Mouse (Mus musculus) stomach, embryonic 16.5 days (tissue): Measurements from ENCODE around the gene Hypk. TPM values are rescaled to one million over a fixed set of nuclear protein-coding genes. Genes with fewer than 3 reads are reported as not detected.
"Not testable (repeated sequence)": the region's sequence is repeated elsewhere in the genome, so short reads cannot be mapped to it uniquely, and the experiment has no call there.

ENCODE experiments used
- ATAC-seq: fragments of 200-750 bp; cut with Nextera tagmentation; 2 replicates; pipeline ENCODE4 v1.8.0; 2017; ENCODE audit warnings: moderate number of reproducible peaks, moderate TSS enrichment; ENCODE audit not compliant: insufficient read depth, low FRiP score
- H3K27ac ChIP-seq: fragments of 300-500 bp; sonication (generic); 2 replicates; pipeline ENCODE4 v1.5.1; 2014; ENCODE audit warnings: low read length
- H3K27me3 ChIP-seq: fragments of 300-500 bp; sonication (generic); 2 replicates; pipeline ENCODE4 v1.6.1; 2014; ENCODE audit warnings: low read length, control low read depth, mixed read lengths; ENCODE audit not compliant: control insufficient read depth, insufficient read depth
- H3K36me3 ChIP-seq: fragments of 300-500 bp; sonication (generic); 2 replicates; pipeline ENCODE4 v1.6.1; 2014; ENCODE audit warnings: low read length; ENCODE audit not compliant: control insufficient read depth, insufficient read depth
- H3K4me1 ChIP-seq: fragments of 300-500 bp; sonication (generic); 2 replicates; pipeline ENCODE4 v1.6.1; 2014; ENCODE audit warnings: low read length, control low read depth, mixed read lengths; ENCODE audit not compliant: control insufficient read depth, insufficient read depth
- H3K4me2 ChIP-seq: fragments of 300-500 bp; sonication (generic); 2 replicates; pipeline ENCODE4 v1.6.1; 2014; ENCODE audit warnings: low read depth, low read length, mixed read lengths
- H3K4me3 ChIP-seq: fragments of 300-500 bp; sonication (generic); replicated peaks from 2 replicates; pipeline ENCODE4 v1.5.1; 2014; ENCODE audit warnings: mild to moderate bottlenecking, low read length
- H3K9ac ChIP-seq: fragments of 300-500 bp; sonication (generic); 2 replicates; pipeline ENCODE4 v1.6.1; 2014; ENCODE audit warnings: low read length
- H3K9me3 ChIP-seq: fragments of 300-500 bp; sonication (generic); replicated peaks from 2 replicates; pipeline ENCODE4 v1.6.1; 2016; ENCODE audit warnings: low read length, control low read depth; ENCODE audit not compliant: control insufficient read depth
- WGBS: fragments of 180-500 bp; shearing (Covaris S2); extraction: QIAGEN DNeasy Blood & Tissue Kit; methylation state at CpG from one replicate; pipeline ENCODE4 v1.1.7; 2014; 5-methylcytosine and 5-hydroxymethylcytosine counted together
- polyA plus RNA-seq: library from polyadenylated mRNA; unstranded; fragments of >200 nt; fragmentation: Nextera tagmentation; extraction: Ambion mirVana; gene quantifications from 2 replicates; pipeline ENCODE4 v1.2.1, GENCODE M21; 2015

Hypk gene
- polyA plus RNA-seq, 1 experiment from 2014 or later, result 107 TPM

- H3K27me3 ChIP-seq, result no peaks in the 10 kb centered on the region
- H3K4me1 ChIP-seq, result no peaks in the 10 kb centered on the region
- no peak overlapping the region for H3K4me3 ChIP-seq
- ATAC-seq, result no peak
- H3K9me3 ChIP-seq, result no peaks in the 10 kb centered on the region
- H3K27ac ChIP-seq, result no peak overlapping the region
- H3K9ac ChIP-seq, result no peak overlapping the region
- no peak overlapping the region for H3K4me2 ChIP-seq
- 83% methylated on average over 3 of the region's 3 CpGs for WGBS
- no peaks in the 10 kb centered on the region for H3K36me3 ChIP-seq
Observed at GRCm38 (mm10) chr2:121477491-121478266, 24.6 kb downstream of the Hypk start.

DNA sequence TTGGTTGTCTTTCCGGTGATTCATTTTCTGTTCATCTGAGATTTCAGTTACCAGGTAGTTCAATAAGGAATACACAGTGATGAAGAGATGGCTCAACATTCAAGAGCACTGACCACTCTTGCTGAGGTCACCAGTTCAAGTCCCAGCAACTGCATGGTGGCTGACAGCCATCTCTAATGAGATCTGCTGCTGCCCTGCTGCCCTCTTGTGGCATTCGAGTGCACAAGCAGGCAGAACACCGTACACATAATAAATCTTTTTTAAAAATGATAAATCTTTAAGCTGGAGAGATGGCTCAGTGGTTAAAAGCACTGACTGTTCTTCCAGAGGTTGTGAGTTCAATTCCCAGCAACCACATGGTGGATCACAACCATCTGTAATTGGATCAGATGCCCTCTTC lies 27.4 kb downstream of the Hypk start:
- Histone ChIP-seq H3K36me3 (no peaks in the 10 kb centered on the region), H3K4me3 (no peak overlapping the region), H3K4me1 (no peaks in the 10 kb centered on the region), H3K9me3 (no peaks in the 10 kb centered on the region), H3K27ac (no peak overlapping the region), H3K27me3 (no peaks in the 10 kb centered on the region), H3K4me2 (no peak overlapping the region), H3K9ac (no peak overlapping the region)
- 57% methylated on average over 3 of the region's 3 CpGs for WGBS
- ATAC-seq, result no peak

- not testable (repeated sequence) for H3K9me3 ChIP-seq, H3K36me3 ChIP-seq, H3K4me3 ChIP-seq, H3K4me2 ChIP-seq, H3K4me1 ChIP-seq, H3K27ac ChIP-seq, H3K27me3 ChIP-seq, ATAC-seq, H3K9ac ChIP-seq
- 83% methylated on average over 13 of the region's 13 CpGs for WGBS
Observed at GRCm38 (mm10) chr2:121480916-121481315, 27.8 kb downstream of the Hypk start.

DNA sequence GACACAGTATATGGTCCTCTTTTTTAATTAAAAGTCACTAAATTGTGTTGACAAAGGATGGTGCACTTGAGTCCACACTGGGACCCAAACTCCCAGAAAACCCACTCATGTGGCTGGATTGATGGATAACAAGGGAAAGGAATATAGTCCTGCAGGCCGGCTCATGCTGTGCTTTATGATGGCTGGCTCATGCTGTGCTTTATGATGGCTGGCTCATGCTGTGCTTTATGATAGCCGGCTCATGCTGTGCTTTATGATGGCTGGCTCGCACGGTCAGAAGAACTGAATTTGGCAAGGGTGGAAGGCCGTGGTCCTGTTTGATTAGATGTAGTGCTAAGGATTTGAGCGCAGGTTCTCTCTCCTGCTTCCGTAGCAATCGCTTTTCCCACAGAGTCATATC lies 30.5 kb downstream of the Hypk start:
- Histone ChIP-seq H3K27me3 (no peaks in the 10 kb centered on the region), H3K27ac (no peak overlapping the region), H3K9ac (no peak overlapping the region), H3K9me3 (no peaks in the 10 kb centered on the region), H3K36me3 (no peaks in the 10 kb centered on the region), H3K4me1 (no peaks in the 10 kb centered on the region), H3K4me2 (no peak overlapping the region), H3K4me3 (no peak overlapping the region)
- no peak for ATAC-seq
- 80% methylated on average over 8 of the region's 8 CpGs for WGBS

DNA sequence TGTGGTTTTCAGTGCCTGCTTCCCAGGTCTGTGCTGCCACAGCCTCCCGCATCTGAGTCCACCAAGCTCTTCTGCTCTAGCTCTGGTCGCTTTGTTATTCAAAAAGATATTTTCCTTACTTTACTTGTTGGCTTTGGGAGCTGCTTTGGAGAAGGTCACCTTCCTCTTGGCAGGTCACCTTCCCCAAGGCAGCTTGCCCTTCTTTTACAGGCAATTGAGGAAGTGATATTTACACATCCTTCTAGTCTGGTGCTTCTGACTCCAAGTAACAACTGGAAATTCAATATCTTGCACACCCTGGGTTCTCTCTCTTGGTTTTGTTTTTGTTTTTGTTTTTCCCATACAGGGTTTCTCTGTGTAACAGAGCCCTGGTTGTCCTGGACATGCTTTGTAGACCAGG lies 31.3 kb downstream of the Hypk start:
- not testable (repeated sequence) for H3K4me3 ChIP-seq, H3K27ac ChIP-seq, H3K36me3 ChIP-seq, ATAC-seq, H3K9me3 ChIP-seq, H3K27me3 ChIP-seq, H3K9ac ChIP-seq, H3K4me2 ChIP-seq, H3K4me1 ChIP-seq
- WGBS, result 78% methylated on average over 1 of the region's 2 CpGs

DNA sequence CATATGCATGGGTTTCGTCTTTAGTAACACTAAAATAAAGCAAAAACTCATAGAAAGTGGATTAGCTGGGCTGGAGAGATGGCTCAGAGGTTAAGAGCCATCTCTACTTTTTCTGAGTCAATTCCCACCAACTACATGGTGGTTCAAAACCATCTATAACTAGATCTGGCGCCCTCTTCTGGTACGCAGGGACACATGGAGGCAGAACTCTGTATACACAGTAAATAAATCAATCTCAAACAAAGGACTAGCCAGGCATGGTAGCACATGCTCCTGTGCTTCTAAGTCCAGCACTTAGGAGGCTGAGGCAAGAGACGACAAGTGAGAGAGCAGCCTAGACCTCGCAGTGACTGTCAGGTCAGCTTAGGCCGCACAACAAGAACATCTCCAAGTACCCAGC lies 48.5 kb downstream of the Hypk start:
- not testable (repeated sequence) for H3K9me3 ChIP-seq, H3K4me1 ChIP-seq, H3K4me2 ChIP-seq, ATAC-seq, H3K9ac ChIP-seq, H3K27ac ChIP-seq, H3K4me3 ChIP-seq, H3K36me3 ChIP-seq, H3K27me3 ChIP-seq
- 78% methylated on average over 1 of the region's 6 CpGs for WGBS

DNA sequence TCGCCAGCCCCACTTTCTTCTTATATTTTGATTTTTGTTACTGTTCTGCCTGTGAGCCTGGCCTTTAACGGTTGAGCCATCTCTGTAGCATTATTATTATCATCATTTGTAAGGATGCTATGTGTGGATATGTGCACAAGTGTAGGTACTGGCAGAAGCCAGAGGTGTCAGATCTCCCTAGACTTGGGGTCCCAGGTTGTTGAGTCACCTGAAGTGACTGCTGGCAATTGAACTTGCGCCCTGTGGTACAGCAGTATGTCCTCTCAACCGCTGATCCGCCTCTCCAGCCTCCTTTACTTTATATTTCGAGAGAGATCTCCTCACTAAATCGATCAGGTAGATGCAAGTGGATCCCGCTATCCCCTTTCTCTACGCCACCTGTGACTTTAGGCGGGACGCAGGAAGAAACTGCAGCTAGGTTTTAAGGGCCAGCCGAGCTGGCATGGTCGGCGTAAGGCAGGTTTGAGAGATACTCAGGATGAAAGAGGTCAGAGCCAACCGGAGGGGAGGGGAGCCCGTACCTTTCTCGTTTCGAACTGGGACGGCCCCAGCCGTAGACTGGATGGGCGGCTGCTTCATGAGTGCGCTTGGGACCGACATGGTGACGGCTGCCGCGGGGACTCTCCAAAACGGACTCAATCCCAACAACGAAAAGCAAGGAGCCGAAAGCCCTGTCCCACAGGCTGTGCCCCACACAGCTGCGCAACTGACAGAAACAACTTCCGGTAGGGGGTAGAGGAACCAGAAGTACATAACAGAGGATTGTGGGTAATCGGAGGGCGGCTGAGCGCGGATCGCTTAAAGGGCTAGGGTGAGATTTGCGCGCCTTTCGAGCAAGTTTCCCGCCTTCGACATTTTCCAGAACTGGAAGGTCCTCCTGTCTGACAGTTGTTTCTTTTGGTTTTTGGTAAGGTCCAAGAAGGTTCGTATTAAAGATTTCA lies 53.1 kb downstream of the Hypk start, which contains the start of the genes Mfap1a and Wdr76:
Gene Mfap1a (minus strand): TSS at position 724 of the 941 bp plus-strand sequence.
Gene Wdr76 (plus strand): TSS at position 782 of the 941 bp plus-strand sequence.
- not testable (repeated sequence) for H3K9me3 ChIP-seq, H3K27me3 ChIP-seq, H3K4me1 ChIP-seq, H3K36me3 ChIP-seq
- Histone ChIP-seq H3K4me3 (peak within 1 kb of the TSS; percentile 63), H3K9ac (peak within 1 kb of the TSS; percentile 78), H3K27ac (peak within 1 kb of the TSS; percentile 55), H3K4me2 (peak within 1 kb of the TSS; percentile 66)
- WGBS, result 4% methylated on average over 39 of the region's 42 CpGs
- ATAC-seq, result peak; percentile 95

DNA sequence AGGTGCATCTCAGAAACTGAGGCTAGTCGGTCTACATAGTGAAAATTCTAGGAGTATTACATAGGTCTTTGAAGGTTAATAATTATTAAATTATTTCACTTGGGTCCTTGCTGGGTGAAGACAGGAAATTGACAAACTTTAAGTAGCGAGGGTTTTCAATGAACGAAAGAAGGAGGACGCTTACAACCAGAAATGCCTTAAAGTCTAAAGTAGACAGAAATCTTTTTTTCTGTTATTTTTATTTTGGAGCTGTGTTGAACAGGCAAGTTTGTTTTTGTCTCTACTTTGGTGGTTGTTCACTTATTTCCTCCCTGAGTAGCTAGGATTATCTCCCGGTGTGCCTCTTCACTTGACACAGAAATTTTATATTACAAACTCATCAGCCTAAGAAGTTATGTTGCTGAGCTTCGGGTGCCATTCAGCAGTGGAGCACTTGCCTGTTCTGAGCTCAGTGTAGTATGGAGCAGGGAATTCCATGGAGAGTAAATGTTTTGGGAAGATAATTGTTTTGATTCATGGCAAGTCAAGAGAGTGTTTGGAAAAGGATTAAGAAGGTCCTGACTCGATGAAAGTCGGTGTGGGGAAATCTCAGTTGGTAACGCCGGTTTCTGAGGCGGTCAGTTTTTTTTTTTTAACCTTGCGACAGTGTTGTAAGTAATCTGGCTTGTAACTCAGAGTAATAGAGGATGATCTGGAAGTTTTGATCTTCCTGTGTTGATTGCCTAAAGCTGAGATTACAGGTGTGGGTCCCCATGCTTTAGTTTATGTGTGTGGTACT lies 54.3 kb downstream of the Hypk start:
- Histone ChIP-seq H3K9me3 (no peaks in the 10 kb centered on the region), H3K27me3 (no peaks in the 10 kb centered on the region), H3K4me3 (peak overlapping the region; percentile 63), H3K27ac (no peak overlapping the region), H3K4me1 (peaks cover 8% of the 10 kb centered on the region), H3K36me3 (no peaks in the 10 kb centered on the region), H3K4me2 (peak overlapping the region; percentile 66), H3K9ac (peak overlapping the region; percentile 64)
- no peak for ATAC-seq
- 4% methylated on average over 12 of the region's 12 CpGs for WGBS
